Mouse (Mus musculus) liver, embryonic 13.5 days (tissue): ENCODE measurements at regions not wholly inside any gene's neighbourhood (a gene's known extent, or its start where the extent isn't known, plus 50 kb on each side); places are given as distances from the start of the nearest gene placed in this dataset.

Source experiments
- ATAC-seq: fragments of 200-750 bp; cut with Nextera tagmentation; 2 replicates; pipeline ENCODE4 v1.8.0; 2017; ENCODE audit warnings: low read depth, mild to moderate bottlenecking, moderate number of reproducible peaks, moderate library complexity
- DNase-seq: peaks from one replicate; pipeline ENCODE4 v3.0.0; 2022
- H3K27ac ChIP-seq: fragments of 300-500 bp; sonication (generic); 2 replicates; pipeline ENCODE4 v1.5.1; 2015; ENCODE audit warnings: moderate library complexity, mild to moderate bottlenecking, inconsistent platforms
- H3K27me3 ChIP-seq: fragments of 300-500 bp; sonication (generic); 2 replicates; pipeline ENCODE4 v1.6.1; 2015; ENCODE audit warnings: mild to moderate bottlenecking, inconsistent platforms
- H3K36me3 ChIP-seq: fragments of 300-500 bp; sonication (generic); 2 replicates; pipeline ENCODE4 v1.6.1; 2015; ENCODE audit warnings: mild to moderate bottlenecking, inconsistent platforms
- H3K4me1 ChIP-seq: fragments of 300-500 bp; sonication (generic); replicated peaks from 2 replicates; pipeline ENCODE4 v1.6.1; 2015; ENCODE audit warnings: inconsistent platforms
- H3K4me2 ChIP-seq: fragments of 300-500 bp; sonication (generic); 2 replicates; pipeline ENCODE4 v1.6.1; 2015; ENCODE audit warnings: inconsistent platforms, mild to moderate bottlenecking, moderate library complexity
- H3K4me3 ChIP-seq: fragments of 300-500 bp; sonication (generic); replicated peaks from 2 replicates; pipeline ENCODE4 v1.5.1; 2015; ENCODE audit warnings: mild to moderate bottlenecking, inconsistent platforms
- H3K9ac ChIP-seq: fragments of 300-500 bp; sonication (generic); 2 replicates; pipeline ENCODE4 v1.6.1; 2015; ENCODE audit warnings: mild to moderate bottlenecking, inconsistent platforms
- H3K9me3 ChIP-seq: fragments of 300-500 bp; sonication (generic); replicated peaks from 2 replicates; pipeline ENCODE4 v1.6.1; 2016; ENCODE audit warnings: inconsistent platforms
- WGBS: fragments of 180-500 bp; shearing (Covaris S2); methylation state at CpG from one replicate; pipeline ENCODE4 v1.1.7; 2015; ENCODE audit not compliant: insufficient replicate concordance; 5-methylcytosine and 5-hydroxymethylcytosine counted together

DNA sequence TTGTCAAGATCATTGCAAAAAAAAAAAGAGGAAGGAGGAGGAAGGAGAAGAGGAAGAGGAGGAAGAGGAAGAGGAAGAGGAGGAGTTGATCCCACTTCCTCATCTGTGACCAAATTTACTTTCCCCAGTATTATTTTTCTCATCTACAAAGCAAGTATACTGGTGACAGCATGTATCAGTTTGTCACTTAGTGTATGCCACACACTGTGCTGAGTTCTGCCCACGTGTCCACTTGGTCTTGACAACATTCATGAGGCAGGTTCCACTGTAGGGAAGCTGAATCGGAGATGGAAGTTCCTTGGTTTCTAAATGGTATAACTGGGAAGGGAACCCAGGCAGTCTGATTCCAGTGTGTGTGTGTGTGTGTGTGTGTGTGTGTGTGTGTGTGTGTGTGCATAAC is 122.3 kb upstream of the Hs3st2 start:
- Histone ChIP-seq H3K4me1 (no peaks in the 10 kb centered on the region), H3K9ac (no peak overlapping the region), H3K4me2 (no peak overlapping the region), H3K4me3 (no peak overlapping the region), H3K27me3 (no peaks in the 10 kb centered on the region), H3K36me3 (no peaks in the 10 kb centered on the region), H3K27ac (no peak overlapping the region), H3K9me3 (no peaks in the 10 kb centered on the region)
- WGBS = 52% methylated on average over 2 of the region's 2 CpGs
- DNase-seq (no peak), ATAC-seq (no peak)

GRCm38 (mm10) chr7:121280597-121280996 is 111.1 kb upstream of the Hs3st2 start:
- Histone ChIP-seq H3K9me3 (no peaks in the 10 kb centered on the region), H3K4me1 (no peaks in the 10 kb centered on the region), H3K27me3 (no peaks in the 10 kb centered on the region), H3K9ac (no peak overlapping the region), H3K36me3 (no peaks in the 10 kb centered on the region), H3K4me2 (no peak overlapping the region), H3K4me3 (no peak overlapping the region), H3K27ac (no peak overlapping the region)
- 25% methylated on average over 1 of the region's 1 CpGs for WGBS
- ATAC-seq (no peak), DNase-seq (no peak)

DNA sequence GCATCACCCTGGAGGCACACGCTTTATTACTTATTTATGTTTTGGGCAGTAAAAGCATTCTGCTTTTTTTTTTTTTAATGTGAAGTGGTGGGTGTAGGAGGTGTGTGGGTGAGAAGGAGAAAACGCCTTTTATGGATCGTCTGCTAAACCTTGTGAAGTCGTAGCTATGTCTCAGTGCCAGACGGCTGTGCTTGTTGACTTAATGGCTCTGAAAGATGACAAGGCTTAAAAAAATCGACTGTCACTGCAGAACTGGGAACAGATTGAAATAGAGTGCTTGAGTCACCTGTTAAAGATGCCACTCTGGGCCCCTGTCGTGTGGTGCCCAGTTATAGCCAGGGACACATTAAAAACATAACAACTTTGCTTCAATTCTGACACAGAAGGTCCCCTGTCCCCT is 109.5 kb upstream of the Hs3st2 start:
- Histone ChIP-seq H3K27ac (no peak overlapping the region), H3K4me3 (no peak overlapping the region), H3K4me2 (no peak overlapping the region), H3K9ac (no peak overlapping the region), H3K9me3 (no peaks in the 10 kb centered on the region), H3K4me1 (no peaks in the 10 kb centered on the region), H3K36me3 (no peaks in the 10 kb centered on the region), H3K27me3 (no peaks in the 10 kb centered on the region)
- no peak for DNase-seq
- no peak for ATAC-seq
- WGBS = 45% methylated on average over 7 of the region's 7 CpGs

- Histone ChIP-seq H3K9me3 (0 out of 2 replicates have a peak, but pooled peaks cover 4% of the 10 kb centered on the region), H3K9ac (no peak overlapping the region), H3K27me3 (no peaks in the 10 kb centered on the region), H3K4me2 (no peak overlapping the region), H3K27ac (no peak overlapping the region), H3K4me3 (no peak overlapping the region), H3K4me1 (no peaks in the 10 kb centered on the region), H3K36me3 (no peaks in the 10 kb centered on the region)
- ATAC-seq (no peak), DNase-seq (no peak)
- WGBS = 64% methylated on average over 16 of the region's 16 CpGs
These were observed 101.9 kb upstream of the Hs3st2 start for GRCm38 (mm10) chr7:121289737-121290136.

GRCm38 (mm10) chr7:121296151-121296695 is 95.4 kb upstream of the Hs3st2 start:
- Histone ChIP-seq H3K4me2 (no peak overlapping the region), H3K9me3 (0 out of 2 replicates have a peak, but pooled peaks cover 4% of the 10 kb centered on the region), H3K9ac (no peak overlapping the region), H3K27ac (no peak overlapping the region), H3K27me3 (no peaks in the 10 kb centered on the region), H3K36me3 (no peaks in the 10 kb centered on the region), H3K4me1 (no peaks in the 10 kb centered on the region), H3K4me3 (no peak overlapping the region)
- no peak for DNase-seq
- WGBS = 50% methylated on average over 3 of the region's 3 CpGs
- ATAC-seq = no peak

- Histone ChIP-seq H3K9ac (no peak overlapping the region), H3K9me3 (no peaks in the 10 kb centered on the region), H3K4me3 (no peak overlapping the region), H3K36me3 (no peaks in the 10 kb centered on the region), H3K4me2 (no peak overlapping the region), H3K27ac (no peak overlapping the region), H3K4me1 (no peaks in the 10 kb centered on the region), H3K27me3 (0 out of 2 replicates have a peak, but pooled peaks cover 5% of the 10 kb centered on the region)
- no peak for ATAC-seq
- no peak for DNase-seq
- 22% methylated on average over 19 of the region's 19 CpGs for WGBS
These were observed 78.6 kb upstream of the Hs3st2 start for GRCm38 (mm10) chr7:121312961-121313587.

GRCm38 (mm10) chr7:121314521-121314920 is 77.1 kb upstream of the Hs3st2 start:
- Histone ChIP-seq H3K9ac (no peak overlapping the region), H3K36me3 (no peaks in the 10 kb centered on the region), H3K9me3 (no peaks in the 10 kb centered on the region), H3K27ac (no peak overlapping the region), H3K27me3 (0 out of 2 replicates have a peak, but pooled peaks cover 5% of the 10 kb centered on the region), H3K4me3 (no peak overlapping the region), H3K4me2 (no peak overlapping the region), H3K4me1 (no peaks in the 10 kb centered on the region)
- WGBS = 69% methylated on average over 4 of the region's 4 CpGs
- ATAC-seq (no peak), DNase-seq (no peak)

DNA sequence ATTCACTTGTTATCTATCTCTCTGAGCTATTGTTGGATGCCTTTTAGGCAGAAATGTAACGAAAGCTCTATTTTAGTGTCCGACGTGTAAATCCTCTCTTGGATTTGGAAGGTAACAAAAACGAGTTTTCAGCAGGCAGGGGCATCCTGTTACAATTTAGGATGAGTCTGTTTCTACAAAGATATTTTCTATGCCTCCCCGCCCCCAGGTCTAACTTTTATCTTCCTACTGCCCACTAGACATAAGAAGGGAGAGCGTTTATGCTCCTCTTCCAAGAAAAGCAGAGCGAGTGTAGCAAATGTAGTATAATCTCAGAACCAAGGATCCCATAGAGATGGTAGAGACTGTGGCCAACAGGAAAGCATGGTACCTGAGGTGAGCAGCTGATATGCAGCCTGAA is 62.4 kb upstream of the Hs3st2 start:
- H3K4me2 ChIP-seq = no peak overlapping the region
- no peaks in the 10 kb centered on the region for H3K36me3 ChIP-seq
- H3K9ac ChIP-seq = no peak overlapping the region
- H3K27ac ChIP-seq = no peak overlapping the region
- no peaks in the 10 kb centered on the region for H3K9me3 ChIP-seq
- ATAC-seq (no peak), DNase-seq (no peak)
- H3K27me3 ChIP-seq = no peaks in the 10 kb centered on the region
- H3K4me1 ChIP-seq = no peaks in the 10 kb centered on the region
- 66% methylated on average over 7 of the region's 7 CpGs for WGBS
- no peak overlapping the region for H3K4me3 ChIP-seq

DNA sequence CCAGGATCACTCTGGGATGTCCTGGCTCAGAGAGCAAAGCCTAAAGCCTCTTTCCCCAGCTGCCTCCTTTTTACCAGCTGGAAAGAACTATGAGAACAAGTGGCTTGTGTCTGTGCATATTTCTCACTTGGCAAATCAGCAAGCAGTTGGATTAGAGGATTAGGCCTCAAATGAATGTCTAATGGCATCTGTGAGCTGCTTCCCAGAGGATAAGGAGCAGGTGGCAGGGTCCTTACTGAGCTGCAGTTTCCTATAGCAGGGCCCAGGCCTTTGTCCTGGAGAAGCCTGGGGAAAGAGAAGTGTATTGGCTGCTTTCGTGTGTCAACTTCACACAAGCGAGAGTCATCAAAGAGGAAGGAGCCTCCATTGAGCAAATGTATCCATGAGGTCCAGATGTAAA is 59.1 kb upstream of the Hs3st2 start:
- H3K27ac ChIP-seq = no peak overlapping the region
- H3K4me2 ChIP-seq = no peak overlapping the region
- 48% methylated on average over 2 of the region's 2 CpGs for WGBS
- H3K4me3 ChIP-seq = no peak overlapping the region
- DNase-seq (no peak), ATAC-seq (no peak)
- no peaks in the 10 kb centered on the region for H3K36me3 ChIP-seq
- H3K4me1 ChIP-seq = no peaks in the 10 kb centered on the region
- H3K9ac ChIP-seq = no peak overlapping the region
- no peaks in the 10 kb centered on the region for H3K27me3 ChIP-seq
- H3K9me3 ChIP-seq = no peaks in the 10 kb centered on the region

DNA sequence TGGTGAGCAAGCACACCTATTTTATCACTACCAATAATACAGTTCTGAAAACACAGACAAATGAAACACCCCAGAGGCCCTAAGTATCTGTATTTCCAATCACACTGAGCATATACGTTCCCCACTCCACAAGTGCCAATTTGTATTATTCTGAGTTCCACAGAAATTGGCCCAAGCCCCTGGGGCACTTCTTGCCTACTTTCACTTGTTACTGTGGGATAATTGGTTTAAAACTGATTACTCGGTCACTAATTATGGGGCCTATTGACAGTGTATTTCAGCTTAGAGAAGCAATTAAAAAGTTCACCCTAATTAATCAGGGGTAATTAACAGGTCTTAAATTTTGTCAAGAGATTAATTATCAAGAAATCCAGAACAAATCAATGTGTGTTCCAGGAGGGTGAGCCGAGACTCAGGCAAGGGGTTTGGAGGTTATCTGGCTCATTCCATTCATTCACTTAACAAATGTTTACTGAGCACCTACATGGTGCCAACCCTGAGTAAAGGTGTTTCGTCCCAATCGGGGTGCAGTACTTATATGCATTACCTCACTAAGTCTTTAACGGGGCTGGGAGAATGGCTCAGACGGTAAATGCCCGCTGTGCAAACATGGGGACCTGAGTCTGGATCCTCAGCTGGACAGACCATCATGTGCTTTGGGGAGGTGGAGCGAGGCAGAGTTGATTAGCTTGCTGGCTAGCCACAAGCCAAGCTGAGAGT is 56.1 kb upstream of the Hs3st2 start:
- Histone ChIP-seq H3K27me3 (no peaks in the 10 kb centered on the region), H3K27ac (no peak overlapping the region), H3K4me3 (no peak overlapping the region), H3K4me2 (no peak overlapping the region), H3K9me3 (no peaks in the 10 kb centered on the region), H3K9ac (no peak overlapping the region), H3K36me3 (no peaks in the 10 kb centered on the region), H3K4me1 (no peaks in the 10 kb centered on the region)
- no peak for ATAC-seq
- no peak for DNase-seq
- 65% methylated on average over 9 of the region's 9 CpGs for WGBS

GRCm38 (mm10) chr7:121339942-121340341 is 51.7 kb upstream of the Hs3st2 start:
- Histone ChIP-seq H3K4me1 (no peaks in the 10 kb centered on the region), H3K27ac (no peak overlapping the region), H3K4me3 (no peak overlapping the region), H3K36me3 (no peaks in the 10 kb centered on the region), H3K9ac (no peak overlapping the region), H3K4me2 (no peak overlapping the region), H3K27me3 (no peaks in the 10 kb centered on the region), H3K9me3 (no peaks in the 10 kb centered on the region)
- ATAC-seq (no peak), DNase-seq (no peak)
- 32% methylated on average over 3 of the region's 3 CpGs for WGBS
